Mouse (Mus musculus) midbrain, embryonic 14.5 days (tissue): ENCODE measurements around the gene Kirrel3. TPM values are rescaled to one million over a fixed set of nuclear protein-coding genes. Genes with fewer than 3 reads are reported as not detected.
A peak's percentile ranks its signal among the peaks of the same experiment; 100 is the strongest.

Source experiments
- ATAC-seq: fragments of 200-750 bp; cut with Nextera tagmentation; 2 replicates; pipeline ENCODE4 v1.8.0; 2017; ENCODE audit warnings: moderate number of reproducible peaks, moderate library complexity; ENCODE audit not compliant: low FRiP score, low TSS enrichment
- DNase-seq: peaks from one replicate; pipeline ENCODE4 v3.0.0-alpha.2; 2015
- H3K27ac ChIP-seq: fragments of 300-500 bp; sonication (generic); replicated peaks from 2 replicates; pipeline ENCODE4 v1.5.1; 2014; ENCODE audit warnings: mild to moderate bottlenecking, low read depth, low read length, moderate library complexity
- H3K27me3 ChIP-seq: fragments of 300-500 bp; sonication (generic); 2 replicates; pipeline ENCODE4 v1.6.1; 2014; ENCODE audit warnings: low read length, control low read depth, mixed read lengths; ENCODE audit not compliant: control insufficient read depth, insufficient read depth
- H3K36me3 ChIP-seq: fragments of 300-500 bp; sonication (generic); 2 replicates; pipeline ENCODE4 v1.6.1; 2014; ENCODE audit warnings: low read length, control low read depth; ENCODE audit not compliant: control insufficient read depth, insufficient read depth
- H3K4me1 ChIP-seq: fragments of 300-500 bp; sonication (generic); 2 replicates; pipeline ENCODE4 v1.6.1; 2014; ENCODE audit warnings: mild to moderate bottlenecking, antibody characterized with exemption, low read length, control low read depth; ENCODE audit not compliant: control insufficient read depth, insufficient read depth
- H3K4me2 ChIP-seq: fragments of 300-500 bp; sonication (generic); 2 replicates; pipeline ENCODE4 v1.6.1; 2014; ENCODE audit warnings: mild to moderate bottlenecking, low read length, moderate library complexity
- H3K4me3 ChIP-seq: fragments of 300-500 bp; sonication (generic); replicated peaks from 2 replicates; pipeline ENCODE4 v1.5.1; 2014; ENCODE audit warnings: low read depth, low read length
- H3K9ac ChIP-seq: fragments of 300-500 bp; sonication (generic); replicated peaks from 2 replicates; pipeline ENCODE4 v1.6.1; 2014; ENCODE audit warnings: mild to moderate bottlenecking, low read length, moderate library complexity
- H3K9me3 ChIP-seq: fragments of 300-500 bp; sonication (generic); 2 replicates; pipeline ENCODE4 v1.6.1; 2016; ENCODE audit warnings: low read length, control low read depth, mixed read lengths; ENCODE audit not compliant: control insufficient read depth
- WGBS: fragments of 180-500 bp; shearing (Covaris S2); extraction: QIAGEN DNeasy Blood & Tissue Kit; methylation state at CpG from one replicate; pipeline ENCODE4 v1.1.7; 2014; 5-methylcytosine and 5-hydroxymethylcytosine counted together
- polyA plus RNA-seq: library from polyadenylated mRNA; unstranded; fragments of >200 nt; fragmentation: Nextera tagmentation; extraction: Ambion mirVana; gene quantifications from 2 replicates; pipeline ENCODE4 v1.2.1, GENCODE M21; 2014

Kirrel3 gene
- polyA plus RNA-seq, 1 experiment from 2014 or later = 34.2 TPM

DNA sequence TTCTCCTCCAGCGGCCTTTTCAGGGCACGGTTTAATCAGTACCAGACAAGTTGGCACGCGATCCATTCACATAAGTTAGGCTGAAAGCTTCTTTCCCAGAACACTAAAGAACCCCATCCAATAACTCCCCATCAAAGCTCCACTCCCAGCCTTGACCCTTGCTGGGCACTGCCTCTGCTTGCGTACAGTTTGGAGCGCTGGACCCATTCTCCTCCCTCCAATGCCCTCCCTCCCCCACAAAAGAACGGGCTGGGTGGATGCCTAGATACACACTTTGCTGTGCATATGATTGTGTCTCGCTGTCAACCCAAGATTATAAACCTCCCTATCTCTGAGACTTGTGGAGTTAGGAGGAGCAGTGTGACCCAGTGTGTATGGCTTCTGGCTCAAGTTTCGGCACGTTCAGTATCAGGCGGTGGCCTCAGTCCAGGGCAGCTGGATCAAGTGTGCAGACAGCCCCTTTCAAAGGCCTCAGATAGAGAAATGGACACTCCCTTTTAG is 559.4 kb downstream of the Kirrel3 start:
- no peak overlapping the region for H3K9ac ChIP-seq
- H3K27ac ChIP-seq = no peak overlapping the region
- no peaks in the 10 kb centered on the region for H3K9me3 ChIP-seq
- H3K4me2 ChIP-seq = no peak overlapping the region
- DNase-seq = peak; percentile 21
- no peak for ATAC-seq
- H3K4me3 ChIP-seq = no peak overlapping the region
- no peaks in the 10 kb centered on the region for H3K27me3 ChIP-seq
- peaks cover 14% of the 10 kb centered on the region; the same call in 1 of the 2 replicates for H3K4me1 ChIP-seq
- no peaks in the 10 kb centered on the region for H3K36me3 ChIP-seq
- 69% methylated on average over 11 of the region's 11 CpGs for WGBS

DNA sequence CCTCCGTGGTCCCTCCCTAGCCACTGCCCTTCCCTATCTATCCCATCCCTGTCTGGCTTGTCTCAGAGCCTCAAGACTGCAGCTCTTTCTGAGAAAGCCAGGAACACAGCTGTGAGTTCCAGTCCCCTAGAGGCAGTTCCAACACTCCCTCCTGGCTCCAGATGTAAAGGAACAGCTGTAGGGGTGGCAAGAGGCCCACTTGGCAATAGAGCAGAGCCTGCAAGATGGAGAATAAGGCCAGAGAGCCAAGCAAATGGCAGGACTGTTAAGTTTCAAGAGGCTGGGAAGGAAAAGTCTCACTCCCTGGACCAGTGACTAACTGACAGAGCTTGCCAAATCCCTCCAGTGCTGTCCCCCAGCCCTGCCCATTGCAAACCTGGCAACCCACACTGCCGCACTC is 560.1 kb downstream of the Kirrel3 start:
- Histone ChIP-seq H3K4me2 (no peak overlapping the region), H3K9me3 (no peaks in the 10 kb centered on the region), H3K4me1 (peaks cover 14% of the 10 kb centered on the region; the same call in 1 of the 2 replicates), H3K9ac (no peak overlapping the region), H3K36me3 (no peaks in the 10 kb centered on the region), H3K4me3 (no peak overlapping the region), H3K27ac (no peak overlapping the region), H3K27me3 (no peaks in the 10 kb centered on the region)
- ATAC-seq (no peak), DNase-seq (no peak)
- WGBS = 85% methylated on average over 2 of the region's 2 CpGs

DNA sequence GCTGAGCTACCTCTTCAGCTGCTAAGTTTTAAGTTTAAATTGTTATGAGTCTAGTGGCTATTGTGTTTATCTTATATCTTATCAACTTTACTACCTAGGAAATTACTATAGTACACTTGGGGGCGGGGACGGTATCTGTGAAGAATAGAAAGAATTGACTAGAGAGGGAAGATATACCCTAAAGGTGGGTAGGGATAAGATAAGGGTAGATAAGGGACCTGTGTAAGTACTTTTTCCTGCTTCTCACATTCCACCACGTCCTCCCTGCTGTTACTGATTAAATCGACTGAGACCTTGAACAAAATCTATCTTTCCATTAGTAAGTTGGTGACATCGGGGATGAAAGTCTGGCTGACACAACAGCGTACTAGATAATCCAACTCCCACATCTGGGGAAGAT is 562.8 kb downstream of the Kirrel3 start:
- no peak overlapping the region for H3K27ac ChIP-seq
- ATAC-seq (no peak), DNase-seq (no peak)
- no peak overlapping the region for H3K9ac ChIP-seq
- H3K27me3 ChIP-seq = no peaks in the 10 kb centered on the region
- no peak overlapping the region for H3K4me2 ChIP-seq
- WGBS = 91% methylated on average over 6 of the region's 6 CpGs
- H3K4me1 ChIP-seq = peaks cover 14% of the 10 kb centered on the region; the same call in 1 of the 2 replicates
- peaks cover 3% of the 10 kb centered on the region; the same call in 1 of the 2 replicates for H3K36me3 ChIP-seq
- H3K4me3 ChIP-seq = no peak overlapping the region
- no peaks in the 10 kb centered on the region for H3K9me3 ChIP-seq

DNA sequence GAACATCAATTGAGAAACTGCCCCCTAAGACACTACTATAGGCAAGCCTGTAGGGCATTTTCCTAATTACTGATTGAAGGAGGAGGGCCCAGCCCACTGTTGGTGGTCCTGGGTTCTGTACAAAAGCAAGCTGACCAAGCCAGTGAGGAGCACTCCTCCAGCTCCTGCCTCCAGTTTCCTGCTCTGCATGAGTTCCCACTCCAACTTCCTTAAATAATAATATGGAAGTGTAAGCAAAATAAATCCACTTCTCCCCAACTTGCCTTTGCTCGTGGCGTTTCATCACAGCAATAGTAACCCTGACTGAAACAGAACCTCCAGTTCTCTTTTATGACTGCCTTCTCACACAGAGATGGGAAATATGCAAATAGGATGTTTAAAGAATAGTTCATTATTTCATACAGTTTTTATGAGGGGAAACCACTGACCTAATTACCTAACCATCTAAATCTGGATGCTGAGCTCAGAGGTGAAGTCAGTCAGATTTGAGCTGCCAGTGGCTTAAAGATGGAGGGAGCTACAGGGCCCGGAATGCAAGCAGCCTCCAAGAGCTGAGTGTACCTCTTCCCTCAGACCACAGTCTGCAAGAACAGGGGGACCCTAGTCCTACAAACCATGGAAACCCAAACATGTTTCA is 564.3 kb downstream of the Kirrel3 start:
- DNase-seq (no peak), ATAC-seq (no peak)
- Histone ChIP-seq H3K4me1 (0 out of 2 replicates have a peak, but pooled peaks cover under 1% of the 10 kb centered on the region), H3K27ac (no peak overlapping the region), H3K4me2 (no peak overlapping the region), H3K36me3 (peaks cover 3% of the 10 kb centered on the region; the same call in 1 of the 2 replicates), H3K27me3 (no peaks in the 10 kb centered on the region), H3K9ac (no peak overlapping the region), H3K9me3 (no peaks in the 10 kb centered on the region), H3K4me3 (no peak overlapping the region)
- 87% methylated on average over 3 of the region's 3 CpGs for WGBS

DNA sequence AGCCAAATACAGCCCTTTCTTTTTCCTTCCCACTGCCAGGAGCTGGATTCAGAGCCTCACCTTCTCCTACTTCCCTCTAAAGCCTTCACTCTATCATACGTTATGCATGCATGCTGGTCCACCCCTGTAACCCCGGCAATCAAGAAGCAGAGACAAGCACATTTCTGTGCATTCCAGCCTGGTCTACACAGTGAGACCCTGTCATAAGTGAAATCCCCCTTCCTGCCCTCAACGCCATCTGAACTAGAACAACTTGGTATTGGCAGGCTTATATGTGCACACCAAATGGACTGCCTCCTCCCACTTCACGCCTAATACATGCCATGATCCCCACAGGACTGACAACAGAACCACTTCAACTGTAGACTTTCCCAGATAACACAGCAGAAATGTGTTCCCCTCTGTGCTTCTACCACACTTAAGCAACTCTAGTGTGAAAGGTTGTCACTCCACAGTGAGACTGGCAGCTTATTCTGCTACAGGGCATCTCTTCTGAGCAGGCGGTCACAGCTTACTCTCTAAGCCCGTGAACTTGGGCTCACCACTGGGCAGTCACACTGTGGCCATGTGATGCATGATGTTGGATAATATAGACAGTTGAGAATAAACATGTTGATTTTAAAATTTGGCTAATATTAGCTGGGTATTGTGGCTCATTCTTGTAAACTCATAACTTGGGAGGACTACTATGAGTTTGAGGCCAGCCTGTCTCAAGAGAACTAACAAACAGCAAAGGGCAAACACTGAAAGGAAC is 565.2 kb downstream of the Kirrel3 start:
- Histone ChIP-seq H3K27ac (no peak overlapping the region), H3K9ac (no peak overlapping the region), H3K4me3 (no peak overlapping the region), H3K4me1 (no peaks in the 10 kb centered on the region), H3K9me3 (no peaks in the 10 kb centered on the region), H3K36me3 (peaks cover 3% of the 10 kb centered on the region; the same call in 1 of the 2 replicates), H3K27me3 (no peaks in the 10 kb centered on the region), H3K4me2 (no peak overlapping the region)
- DNase-seq (no peak), ATAC-seq (no peak)
- 93% methylated on average over 6 of the region's 6 CpGs for whole genome bisulfite sequencing

DNA sequence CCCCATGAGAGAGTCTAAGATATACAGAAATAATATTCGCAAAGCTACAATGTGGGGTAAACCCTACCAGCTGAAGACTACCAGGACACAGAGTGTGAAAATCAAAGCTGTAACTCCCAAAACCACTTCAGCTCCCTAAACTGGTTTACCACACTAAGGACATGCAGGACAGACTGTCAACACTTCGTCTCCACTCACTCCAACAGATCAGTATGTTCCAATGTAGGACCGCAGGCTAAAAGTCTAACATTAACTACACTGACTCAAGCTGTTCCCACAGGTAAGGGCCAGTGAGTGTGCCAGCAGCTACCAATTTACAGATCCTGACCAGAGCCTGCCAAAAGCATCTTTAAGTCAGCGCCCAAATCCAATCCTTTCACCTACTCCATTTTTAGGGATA is 566.0 kb downstream of the Kirrel3 start:
- Histone ChIP-seq H3K4me3 (no peak overlapping the region), H3K9ac (no peak overlapping the region), H3K9me3 (no peaks in the 10 kb centered on the region), H3K36me3 (peaks cover 3% of the 10 kb centered on the region; the same call in 1 of the 2 replicates), H3K4me1 (no peaks in the 10 kb centered on the region), H3K27ac (no peak overlapping the region), H3K4me2 (no peak overlapping the region), H3K27me3 (no peaks in the 10 kb centered on the region)
- 96% methylated on average over 4 of the region's 4 CpGs for WGBS
- no peak for ATAC-seq
- DNase-seq = no peak

DNA sequence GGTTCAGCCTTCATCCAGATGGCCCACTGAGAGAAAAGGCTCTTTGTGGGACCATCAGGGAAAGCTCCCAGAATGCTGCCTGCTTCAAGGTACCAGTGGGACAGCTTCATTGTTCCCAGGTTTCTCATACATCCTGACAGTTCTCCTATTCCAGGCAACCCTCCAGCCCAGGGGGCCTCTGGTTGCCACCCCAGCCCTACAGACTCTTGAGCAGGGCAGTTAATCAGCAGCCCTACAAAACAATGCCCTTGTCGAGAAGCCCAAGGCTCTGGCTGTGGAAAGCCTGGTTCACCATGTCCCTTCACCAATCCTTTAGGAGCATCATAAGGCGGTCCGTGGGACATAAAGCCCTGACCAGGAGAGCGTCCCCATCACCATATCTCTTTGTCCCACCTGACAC is 567.0 kb downstream of the Kirrel3 start:
- WGBS = 99% methylated on average over 4 of the region's 4 CpGs
- no peaks in the 10 kb centered on the region for H3K27me3 ChIP-seq
- H3K9ac ChIP-seq = no peak overlapping the region
- H3K4me2 ChIP-seq = no peak overlapping the region
- no peaks in the 10 kb centered on the region for H3K4me1 ChIP-seq
- H3K9me3 ChIP-seq = no peaks in the 10 kb centered on the region
- peaks cover 3% of the 10 kb centered on the region; the same call in 1 of the 2 replicates for H3K36me3 ChIP-seq
- H3K4me3 ChIP-seq = no peak overlapping the region
- ATAC-seq (no peak), DNase-seq (no peak)
- no peak overlapping the region for H3K27ac ChIP-seq

DNA sequence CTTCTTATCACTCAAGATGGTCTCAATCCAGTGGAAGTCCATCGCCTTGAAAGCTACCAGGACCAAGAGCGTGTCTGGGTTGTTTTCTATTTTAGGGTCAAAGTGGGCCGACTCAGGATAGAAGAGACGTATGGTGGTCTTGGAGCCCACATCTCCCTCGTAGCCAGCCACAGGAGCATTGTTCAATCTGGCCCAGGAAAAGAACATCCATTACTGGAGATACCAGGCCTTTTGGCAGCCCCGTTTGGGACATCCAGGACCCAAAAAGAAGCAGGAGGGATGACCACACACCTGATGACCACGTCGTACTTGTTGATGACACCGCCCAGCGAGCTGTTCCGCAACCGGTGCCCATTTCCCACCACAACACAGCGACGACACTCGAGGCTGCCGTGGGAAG is 567.4 kb downstream of the Kirrel3 start:
- H3K4me1 ChIP-seq = no peaks in the 10 kb centered on the region
- no peak for ATAC-seq
- H3K9me3 ChIP-seq = no peaks in the 10 kb centered on the region
- no peak overlapping the region for H3K27ac ChIP-seq
- no peak for DNase-seq
- H3K27me3 ChIP-seq = no peaks in the 10 kb centered on the region
- WGBS = 97% methylated on average over 16 of the region's 16 CpGs
- H3K4me3 ChIP-seq = no peak overlapping the region
- H3K36me3 ChIP-seq = peaks cover 3% of the 10 kb centered on the region; the same call in 1 of the 2 replicates
- H3K4me2 ChIP-seq = no peak overlapping the region
- no peak overlapping the region for H3K9ac ChIP-seq
